Mouse (Mus musculus): Measurements from ENCODE around the gene Zranb2. TPM values are rescaled to one million over a fixed set of nuclear protein-coding genes. Genes with fewer than 3 reads are reported as not detected.

Gene Zranb2
- polyA plus RNA-seq, 1 experiment from 2014 or later = 130 TPM

GRCm38 (mm10) chr3:157549758-157550600, 16.0 kb downstream of the Zranb2 start:
- Histone ChIP-seq H3K27me3 (no peaks in the 10 kb centered on the region), H3K9me3 (no peaks in the 10 kb centered on the region)
- ATAC-seq (ENCODE audit: low FRiP score, low read depth) = peak; percentile 28; the same call in 1 of the 2 replicates

GRCm38 (mm10) chr3:157565196-157565595, 31.2 kb downstream of the Zranb2 start:
- Histone ChIP-seq H3K4me1 (peaks cover 13% of the 10 kb centered on the region), H3K4me3 (no peak overlapping the region), H3K27ac (no peak overlapping the region), H3K9ac (no peak overlapping the region), H3K27me3 (peaks cover 47% of the 10 kb centered on the region), H3K9me3 (no peaks in the 10 kb centered on the region), H3K4me2 (replicated peaks) (no peak overlapping the region), H3K36me3 (no peaks in the 10 kb centered on the region)
- ATAC-seq (ENCODE audit: low FRiP score, low read depth) = no peak
- 10% methylated on average over 2 of the region's 2 CpGs for WGBS

More at GRCm38 (mm10) chr3:157549758-157550600, 16.0 kb downstream of the Zranb2 start:
- no peaks in the 10 kb centered on the region for H3K4me1 ChIP-seq
- H3K4me2 ChIP-seq (replicated peaks) = no peak overlapping the region
- H3K9ac ChIP-seq = no peak overlapping the region
- no peak overlapping the region for H3K27ac ChIP-seq
- H3K4me3 ChIP-seq = no peak overlapping the region
- 96% methylated on average over 3 of the region's 3 CpGs for WGBS
- peaks cover 34% of the 10 kb centered on the region for H3K36me3 ChIP-seq

GRCm38 (mm10) chr3:157566725-157567565, 33.0 kb downstream of the Zranb2 start, which contains the start of gene Ptger3:
Gene Ptger3, plus strand, starts transcription at chr3:157566892.
- Histone ChIP-seq H3K36me3 (no peaks in the 10 kb centered on the region), H3K9ac (peak within 1 kb of the TSS; percentile 59), H3K4me1 (peaks cover 13% of the 10 kb centered on the region), H3K27ac (no peak within 1 kb of the TSS), H3K4me2 (replicated peaks) (peak within 1 kb of the TSS; percentile 94), H3K9me3 (no peaks in the 10 kb centered on the region), H3K27me3 (peaks cover 53% of the 10 kb centered on the region), H3K4me3 (peak within 1 kb of the TSS; percentile 53)
- ATAC-seq (ENCODE audit: low FRiP score, low read depth) = peak; percentile 73
- WGBS = 1% methylated on average over 77 of the region's 84 CpGs

GRCm38 (mm10) chr3:157567566-157568132, 33.7 kb downstream of the Zranb2 start:
- peak overlapping the region; percentile 94 for H3K4me2 ChIP-seq (replicated peaks)
- H3K9ac ChIP-seq = peak overlapping the region; percentile 39; the same call in 1 of the 2 replicates
- peaks cover 53% of the 10 kb centered on the region for H3K27me3 ChIP-seq
- H3K9me3 ChIP-seq = no peaks in the 10 kb centered on the region
- H3K36me3 ChIP-seq = no peaks in the 10 kb centered on the region
- H3K4me3 ChIP-seq = peak overlapping the region; percentile 53
- no peak for ATAC-seq (ENCODE audit: low FRiP score, low read depth)
- H3K27ac ChIP-seq = no peak overlapping the region
- 3% methylated on average over 34 of the region's 34 CpGs for WGBS
- peaks cover 13% of the 10 kb centered on the region for H3K4me1 ChIP-seq

- Histone ChIP-seq H3K4me3 (no peak overlapping the region), H3K27me3 (peaks cover 37% of the 10 kb centered on the region), H3K36me3 (no peaks in the 10 kb centered on the region), H3K9me3 (no peaks in the 10 kb centered on the region), H3K4me1 (peaks cover 9% of the 10 kb centered on the region), H3K9ac (no peak overlapping the region), H3K27ac (no peak overlapping the region), H3K4me2 (replicated peaks) (no peak overlapping the region)
- ATAC-seq (ENCODE audit: low FRiP score, low read depth) = no peak
- 88% methylated on average over 6 of the region's 6 CpGs for WGBS
Observed at GRCm38 (mm10) chr3:157572011-157572410, 38.1 kb downstream of the Zranb2 start.

GRCm38 (mm10) chr3:157575441-157576342, 41.7 kb downstream of the Zranb2 start:
- H3K36me3 ChIP-seq = no peaks in the 10 kb centered on the region
- H3K9ac ChIP-seq = no peak overlapping the region
- no peaks in the 10 kb centered on the region for H3K9me3 ChIP-seq
- WGBS = 66% methylated on average over 9 of the region's 9 CpGs
- H3K4me2 ChIP-seq (replicated peaks) = no peak overlapping the region
- H3K27ac ChIP-seq = no peak overlapping the region
- peaks cover 1% of the 10 kb centered on the region; the same call in 1 of the 2 replicates for H3K27me3 ChIP-seq
- peak; percentile 36; the same call in 1 of the 2 replicates for ATAC-seq (ENCODE audit: low FRiP score, low read depth)
- H3K4me3 ChIP-seq = no peak overlapping the region
- no peaks in the 10 kb centered on the region for H3K4me1 ChIP-seq

- WGBS = 67% methylated on average over 1 of the region's 1 CpGs
- H3K27me3 ChIP-seq = no peaks in the 10 kb centered on the region
Observed at GRCm38 (mm10) chr3:157576343-157576722, 42.4 kb downstream of the Zranb2 start.

GRCm38 (mm10) chr3:157576862-157577261, 42.9 kb downstream of the Zranb2 start:
- Histone ChIP-seq H3K9me3 (no peaks in the 10 kb centered on the region), H3K9ac (no peak overlapping the region), H3K27ac (no peak overlapping the region), H3K4me2 (replicated peaks) (no peak overlapping the region), H3K36me3 (no peaks in the 10 kb centered on the region), H3K4me1 (no peaks in the 10 kb centered on the region), H3K4me3 (no peak overlapping the region), H3K27me3 (no peaks in the 10 kb centered on the region)
- ATAC-seq (ENCODE audit: low FRiP score, low read depth) = no peak
- WGBS = 88% methylated on average over 1 of the region's 1 CpGs

More at GRCm38 (mm10) chr3:157576343-157576722, 42.4 kb downstream of the Zranb2 start:
- ATAC-seq (ENCODE audit: low FRiP score, low read depth) = no peak
- Histone ChIP-seq H3K4me2 (replicated peaks) (no peak overlapping the region), H3K4me3 (no peak overlapping the region), H3K4me1 (no peaks in the 10 kb centered on the region), H3K9ac (no peak overlapping the region), H3K9me3 (no peaks in the 10 kb centered on the region), H3K27ac (no peak overlapping the region), H3K36me3 (no peaks in the 10 kb centered on the region)

- Histone ChIP-seq H3K9me3 (no peaks in the 10 kb centered on the region), H3K4me1 (peaks cover 7% of the 10 kb centered on the region), H3K27me3 (no peaks in the 10 kb centered on the region), H3K4me2 (replicated peaks) (no peak overlapping the region), H3K27ac (no peak overlapping the region), H3K36me3 (no peaks in the 10 kb centered on the region), H3K4me3 (no peak overlapping the region), H3K9ac (no peak overlapping the region)
- no peak for ATAC-seq (ENCODE audit: low FRiP score, low read depth)
- WGBS = 86% methylated on average over 5 of the region's 5 CpGs
Observed at GRCm38 (mm10) chr3:157578469-157579170, 44.7 kb downstream of the Zranb2 start.

- no peak overlapping the region for H3K4me3 ChIP-seq
- H3K27me3 ChIP-seq = no peaks in the 10 kb centered on the region
- H3K27ac ChIP-seq = no peak overlapping the region
- no peak overlapping the region for H3K4me2 ChIP-seq (replicated peaks)
- no peaks in the 10 kb centered on the region for H3K9me3 ChIP-seq
- 46% methylated on average over 2 of the region's 2 CpGs for WGBS
- no peaks in the 10 kb centered on the region for H3K36me3 ChIP-seq
- no peak overlapping the region for H3K9ac ChIP-seq
- no peak for ATAC-seq (ENCODE audit: low FRiP score, low read depth)
- H3K4me1 ChIP-seq = peaks cover 7% of the 10 kb centered on the region
Observed at GRCm38 (mm10) chr3:157579376-157579775, 45.4 kb downstream of the Zranb2 start.

- H3K4me2 ChIP-seq (replicated peaks) = no peak overlapping the region
- 61% methylated on average over 4 of the region's 4 CpGs for WGBS
- no peak overlapping the region for H3K4me3 ChIP-seq
- H3K27me3 ChIP-seq = no peaks in the 10 kb centered on the region
- H3K27ac ChIP-seq = no peak overlapping the region
- no peak for ATAC-seq (ENCODE audit: low FRiP score, low read depth)
- no peak overlapping the region for H3K9ac ChIP-seq
- peaks cover 7% of the 10 kb centered on the region for H3K4me1 ChIP-seq
- H3K36me3 ChIP-seq = no peaks in the 10 kb centered on the region
- H3K9me3 ChIP-seq = no peaks in the 10 kb centered on the region
Observed at GRCm38 (mm10) chr3:157580299-157580698, 46.3 kb downstream of the Zranb2 start.

All from limb, embryonic 13.5 days (tissue).